Mouse (Mus musculus) thymus, postnatal 10 days (tissue): Measurements from ENCODE around the gene 1700001J03Rik.
"Not testable (repeated sequence)": the region's sequence is repeated elsewhere in the genome, so short reads cannot be mapped to it uniquely, and the experiment has no call there.

Experiments
- DNase-seq, 2 experiments: peaks; one replicate each; pipeline ENCODE4 v3.0.0; 2021; ENCODE audit warnings: low spot score in 2 of 2

Gene 1700001J03Rik

GRCm38 (mm10) chr5:146188144-146188543 is 3.0 kb upstream of the 1700001J03Rik start:
- no peak for DNase-seq

DNA sequence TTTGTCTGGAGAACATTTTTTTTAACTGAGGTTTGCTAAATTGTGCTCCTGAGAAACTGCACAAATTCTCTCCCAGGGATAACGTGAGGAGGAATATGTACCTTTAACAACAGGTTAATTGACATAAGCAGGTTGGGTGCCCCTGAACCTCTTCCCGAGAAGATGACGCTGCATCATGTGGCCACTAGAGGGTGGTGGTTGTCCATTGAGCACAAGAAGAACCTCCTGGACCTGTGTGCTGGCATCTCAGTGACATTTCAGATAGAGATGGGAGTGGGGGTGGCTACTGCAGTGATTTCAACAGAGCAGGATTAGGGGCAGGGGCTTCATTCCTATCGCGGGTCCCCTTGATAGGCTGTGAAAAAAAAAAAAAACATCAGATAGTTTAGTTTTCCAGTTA is 2.3 kb upstream of the 1700001J03Rik start:
- DNase-seq: peak; percentile 18 to 60

- not testable (repeated sequence) for DNase-seq
Measured at GRCm38 (mm10) chr5:146172744-146173143, 12.4 kb downstream of the 1700001J03Rik start.

- not testable (repeated sequence) for DNase-seq
Measured at GRCm38 (mm10) chr5:146170621-146171020, 14.5 kb downstream of the 1700001J03Rik start, which contains the start of gene Gm6309. TSS of gene Gm6309 (minus strand) at chr5:146170721.

DNA sequence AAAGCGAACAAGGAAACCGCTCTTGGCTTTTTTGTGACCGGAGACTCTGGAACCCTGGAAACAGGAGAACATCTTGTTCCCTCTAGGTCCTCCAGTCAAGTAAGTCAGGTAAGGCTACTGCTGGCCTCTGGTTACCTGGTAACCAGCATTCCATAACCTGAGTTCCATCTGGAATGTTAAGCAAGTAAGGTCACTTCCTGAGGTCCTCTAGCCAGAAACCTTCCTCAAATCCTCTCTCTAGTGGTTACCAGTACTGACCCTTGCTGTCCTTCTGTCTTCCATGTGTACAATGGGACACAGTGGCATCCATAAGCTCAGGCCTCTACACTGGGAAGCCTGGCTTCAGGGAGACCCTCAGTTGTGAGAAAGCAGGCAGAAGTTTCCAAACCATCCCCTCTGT is 24.7 kb downstream of the 1700001J03Rik start, which contains the start of gene Gm5565:
Gene Gm5565, minus strand, starts transcription at position 101 of the 400 bp plus-strand sequence.
- not testable (repeated sequence) for DNase-seq

- not testable (repeated sequence) for DNase-seq
Measured at GRCm38 (mm10) chr5:146158326-146158725, 26.8 kb downstream of the 1700001J03Rik start.

DNA sequence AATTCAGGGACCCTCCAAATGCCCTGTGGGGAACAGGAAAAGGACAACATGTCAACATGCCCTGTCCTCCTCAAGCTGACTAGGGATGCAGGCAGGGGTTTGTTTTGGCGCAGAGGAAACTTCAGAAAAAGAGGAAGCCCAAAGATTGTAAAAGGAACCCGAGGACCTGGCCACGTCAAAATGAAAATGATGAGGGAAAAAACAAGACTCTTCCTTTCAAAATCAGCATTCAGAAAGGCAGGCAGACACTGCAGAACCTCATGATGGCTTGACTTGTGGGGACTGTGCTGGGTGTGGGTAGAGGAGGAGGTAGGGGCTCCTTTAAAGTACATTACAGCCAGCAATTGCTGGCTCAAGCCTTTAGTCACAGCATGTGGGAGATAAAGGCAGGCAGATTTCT is 34.6 kb downstream of the 1700001J03Rik start:
- DNase-seq: no peak

GRCm38 (mm10) chr5:146147903-146148302 is 37.2 kb downstream of the 1700001J03Rik start:
- peak; percentile 9 to 34 for DNase-seq
